In genomic region chr3:14958277-14958676, GRCm38 (mm10) we compare ENCODE assay signal across 23 mouse cellular contexts.
DNase-seq lines count a peak whose midpoint lies in the region; ATAC-seq and TF ChIP-seq lines count a peak whose summit lies in the region.
"Had no signal": no experiment of that assay in that cellular context is flagged by ENCODE, and none has a peak within 500 bp of the region (broad histone marks: within the 10 kb centered on the region; RNA-seq: fewer than 3 reads in every experiment).

No protein-coding gene starts in this region.

- no peaks in the 10 kb centered on the region for H3K9me3 ChIP-seq in limb, embryonic 13.5 days
- no peaks in the 10 kb centered on the region for H3K9me3 ChIP-seq in limb, embryonic 10.5 days (replicated peaks)
- H3K9me3 ChIP-seq in lung, postnatal 0 days (ENCODE audit: low read length) = no peaks in the 10 kb centered on the region
- no peaks in the 10 kb centered on the region for H3K9me3 ChIP-seq in midbrain, embryonic 14.5 days (ENCODE audit: control insufficient read depth, low read length)
- H3K9me3 ChIP-seq: heart, embryonic 10.5 days; heart, embryonic 15.5 days; hindbrain, embryonic 13.5 days; limb, embryonic 15.5 days had no signal

- no peak overlapping the region for H3K9ac ChIP-seq in limb, embryonic 13.5 days
- no peak overlapping the region for H3K9ac ChIP-seq in lung, postnatal 0 days (replicated peaks; ENCODE audit: low read depth)
- H3K9ac ChIP-seq in midbrain, embryonic 14.5 days (replicated peaks; ENCODE audit: low read length) = no peak overlapping the region
- H3K9ac ChIP-seq: heart, embryonic 15.5 days; hindbrain, embryonic 13.5 days; limb, embryonic 15.5 days had no signal

- no peak overlapping the region for H3K4me2 ChIP-seq in limb, embryonic 13.5 days (replicated peaks)
- no peak overlapping the region for H3K4me2 ChIP-seq in lung, postnatal 0 days (replicated peaks; ENCODE audit: low read depth, low read length)
- no peak overlapping the region for H3K4me2 ChIP-seq in midbrain, embryonic 14.5 days (ENCODE audit: low read length)
- H3K4me2 ChIP-seq: heart, embryonic 15.5 days; hindbrain, embryonic 13.5 days; limb, embryonic 15.5 days had no signal

- 61% methylated on average over 1 of the region's 1 CpGs for WGBS in kidney, adult 2 months
- 40% methylated on average over 1 of the region's 1 CpGs for WGBS in limb, embryonic 13.5 days
- 65% methylated on average over 1 of the region's 1 CpGs for WGBS in limb, embryonic 10.5 days
- WGBS in lung, postnatal 0 days = 63% methylated on average over 1 of the region's 1 CpGs
- 51% methylated on average over 1 of the region's 1 CpGs for WGBS in lung, adult 2 months
- WGBS in midbrain, embryonic 14.5 days = 82% methylated on average over 1 of the region's 1 CpGs

- no peak for TF ChIP-seq CTCF in kidney, adult 2 months (conservative IDR thresholded peaks at IDR 0.05; ENCODE audit: insufficient read depth, insufficient read length, low read depth, low read length)
- no peak for TF ChIP-seq CTCF in lung, postnatal 0 days (IDR thresholded peaks at IDR 0.05)
- TF ChIP-seq CTCF in lung, adult 2 months (IDR thresholded peaks at IDR 0.05; ENCODE audit: insufficient read depth, low read length) = no peak

- ATAC-seq in limb, embryonic 13.5 days (ENCODE audit: low FRiP score, low read depth) = no peak
- ATAC-seq in lung, postnatal 0 days = no peak
- ATAC-seq in megakaryocyte-erythroid progenitor cell, adult 5-6 weeks (replicated peaks; ENCODE audit: low FRiP score, low TSS enrichment, poor library complexity, severe bottlenecking) = peak; percentile 69
- no peak for ATAC-seq in midbrain, embryonic 14.5 days (ENCODE audit: low FRiP score, low TSS enrichment)
- ATAC-seq: forebrain, embryonic 14.5 days; intestine, embryonic 16.5 days; midbrain, embryonic 16.5 days had no signal

- peak overlapping the region; percentile 92 for H3K27ac ChIP-seq in kidney, adult 2 months (ENCODE audit: insufficient read depth, low read depth, low read length)
- H3K27ac ChIP-seq in limb, embryonic 13.5 days = peak overlapping the region; percentile 48; the same call in 1 of the 2 replicates
- no peak overlapping the region for H3K27ac ChIP-seq in limb, embryonic 10.5 days
- H3K27ac ChIP-seq in lung, postnatal 0 days (ENCODE audit: low read length) = peak overlapping the region; percentile 63
- no peak overlapping the region for H3K27ac ChIP-seq in midbrain, embryonic 14.5 days (replicated peaks; ENCODE audit: low read depth, low read length)
- H3K27ac ChIP-seq: heart, embryonic 10.5 days; heart, embryonic 15.5 days; hindbrain, embryonic 13.5 days; limb, embryonic 15.5 days had no signal

- DNase-seq in kidney, adult 2 months = no peak
- no peak for DNase-seq in kidney, adult 9 months
- DNase-seq in limb, embryonic 10.5 days (ENCODE audit: low spot score) = no peak
- DNase-seq in lung, postnatal 0 days (ENCODE audit: low spot score) = no peak
- DNase-seq in lung, adult 2 months = no peak
- DNase-seq in midbrain, embryonic 14.5 days = no peak
- DNase-seq: cerebellum, adult 8-10 months; cerebellum, postnatal 25 days; gastrocnemius, postnatal 25 days; heart, adult 11 months; heart, postnatal 4 days; right cerebral cortex, postnatal 25 days; thymus, postnatal 14 days had no signal

- no peak for TF ChIP-seq EP300 in lung, postnatal 0 days (IDR thresholded peaks at IDR 0.05)

- H3K4me3 ChIP-seq in kidney, adult 2 months (ENCODE audit: insufficient read depth, low read depth, low read length) = no peak overlapping the region
- no peak overlapping the region for H3K4me3 ChIP-seq in limb, embryonic 13.5 days
- no peak overlapping the region for H3K4me3 ChIP-seq in limb, embryonic 10.5 days
- H3K4me3 ChIP-seq in lung, postnatal 0 days (ENCODE audit: low read depth, low read length) = no peak overlapping the region
- H3K4me3 ChIP-seq in lung, adult 2 months (replicated peaks; ENCODE audit: extremely low read depth, low read depth, low read length) = no peak overlapping the region
- H3K4me3 ChIP-seq in midbrain, embryonic 14.5 days (replicated peaks; ENCODE audit: low read depth, low read length) = no peak overlapping the region
- H3K4me3 ChIP-seq: heart, embryonic 10.5 days; heart, embryonic 15.5 days; hindbrain, embryonic 13.5 days; limb, embryonic 15.5 days had no signal

- no peak for TF ChIP-seq POLR2A in kidney, adult 2 months (IDR thresholded peaks at IDR 0.05; ENCODE audit: low read depth, low read length)
- no peak for TF ChIP-seq POLR2A in lung, adult 2 months (IDR thresholded peaks at IDR 0.05; ENCODE audit: borderline replicate concordance, extremely low read depth, low read depth, low read length)

- H3K27me3 ChIP-seq in kidney, adult 2 months (replicated peaks; ENCODE audit: control insufficient read depth, insufficient read depth, low read length) = no peaks in the 10 kb centered on the region
- no peaks in the 10 kb centered on the region for H3K27me3 ChIP-seq in limb, embryonic 13.5 days
- no peaks in the 10 kb centered on the region for H3K27me3 ChIP-seq in limb, embryonic 10.5 days (ENCODE audit: low read depth, poor library complexity, severe bottlenecking)
- H3K27me3 ChIP-seq in lung, postnatal 0 days (replicated peaks; ENCODE audit: insufficient read depth, low read length) = no peaks in the 10 kb centered on the region
- no peaks in the 10 kb centered on the region for H3K27me3 ChIP-seq in midbrain, embryonic 14.5 days (ENCODE audit: control insufficient read depth, insufficient read depth, low read length)
- H3K27me3 ChIP-seq: CH12.LX; heart, embryonic 15.5 days; hindbrain, embryonic 13.5 days; limb, embryonic 15.5 days had no signal

- H3K36me3 ChIP-seq in kidney, adult 2 months (ENCODE audit: control insufficient read depth, insufficient read depth, low read length) = no peaks in the 10 kb centered on the region
- no peaks in the 10 kb centered on the region for H3K36me3 ChIP-seq in limb, embryonic 13.5 days
- H3K36me3 ChIP-seq in limb, embryonic 10.5 days = no peaks in the 10 kb centered on the region
- H3K36me3 ChIP-seq in lung, postnatal 0 days (ENCODE audit: insufficient read depth, low read length) = no peaks in the 10 kb centered on the region
- H3K36me3 ChIP-seq in midbrain, embryonic 14.5 days (ENCODE audit: control insufficient read depth, insufficient read depth, low read length) = no peaks in the 10 kb centered on the region
- H3K36me3 ChIP-seq: heart, embryonic 10.5 days; heart, embryonic 15.5 days; hindbrain, embryonic 13.5 days; limb, embryonic 15.5 days had no signal

- peaks cover 21% of the 10 kb centered on the region for H3K4me1 ChIP-seq in kidney, adult 2 months (ENCODE audit: control insufficient read depth, insufficient read depth, low read length)
- H3K4me1 ChIP-seq in limb, embryonic 13.5 days = peaks cover 18% of the 10 kb centered on the region
- peaks cover 4% of the 10 kb centered on the region; the same call in 1 of the 2 replicates for H3K4me1 ChIP-seq in limb, embryonic 10.5 days
- H3K4me1 ChIP-seq in lung, postnatal 0 days (ENCODE audit: insufficient read depth, low read depth, low read length) = peaks cover 19% of the 10 kb centered on the region
- peaks cover 4% of the 10 kb centered on the region; the same call in 1 of the 2 replicates for H3K4me1 ChIP-seq in lung, adult 2 months (ENCODE audit: control insufficient read depth, insufficient read depth, low read length)
- H3K4me1 ChIP-seq in midbrain, embryonic 14.5 days (ENCODE audit: control insufficient read depth, insufficient read depth, low read length) = no peaks in the 10 kb centered on the region
- H3K4me1 ChIP-seq: hindbrain, embryonic 13.5 days had no signal

Comparison
In these comparisons a context has a peak if more than half of its experiments do, and no peak if none do; other contexts are left out.
1. H3K27ac ChIP-seq: peak in kidney, adult 2 months (single experiment), limb, embryonic 13.5 days (single experiment) and lung, postnatal 0 days (single experiment); none in limb, embryonic 10.5 days (single experiment) and midbrain, embryonic 14.5 days (single experiment).